Mouse (Mus musculus) intestine, embryonic 14.5 days (tissue): ENCODE measurements around the gene Bcar3. TPM values are rescaled to one million over a fixed set of nuclear protein-coding genes. Genes with fewer than 3 reads are reported as not detected.

Experiments
- ATAC-seq: fragments of 200-750 bp; cut with Nextera tagmentation; replicated peaks from 2 replicates; pipeline ENCODE4 v1.8.0; 2017; ENCODE audit warnings: low read depth, moderate number of reproducible peaks, moderate TSS enrichment, moderate library complexity; ENCODE audit not compliant: low FRiP score, low TSS enrichment
- DNase-seq: peaks from one replicate; pipeline ENCODE4 v3.0.0-alpha.2; 2018; ENCODE audit warnings: low spot score
- H3K27ac ChIP-seq: fragments of 300-500 bp; sonication (generic); 2 replicates; pipeline ENCODE4 v1.5.1; 2014; ENCODE audit warnings: low read depth, mild to moderate bottlenecking, control low read depth
- H3K27me3 ChIP-seq: fragments of 300-500 bp; sonication (generic); replicated peaks from 2 replicates; pipeline ENCODE4 v1.6.1; 2014; ENCODE audit warnings: low read length, control low read depth; ENCODE audit not compliant: control insufficient read depth, insufficient read depth
- H3K36me3 ChIP-seq: fragments of 300-500 bp; sonication (generic); 2 replicates; pipeline ENCODE4 v1.6.1; 2014; ENCODE audit warnings: low read length, control low read depth; ENCODE audit not compliant: control insufficient read depth, insufficient read depth
- H3K4me1 ChIP-seq: fragments of 300-500 bp; sonication (generic); replicated peaks from 2 replicates; pipeline ENCODE4 v1.6.1; 2014; ENCODE audit warnings: low read length, control low read depth, mixed read lengths; ENCODE audit not compliant: control insufficient read depth, insufficient read depth
- H3K4me2 ChIP-seq: fragments of 300-500 bp; sonication (generic); 2 replicates; pipeline ENCODE4 v1.6.1; 2014; ENCODE audit warnings: low read length
- H3K4me3 ChIP-seq: fragments of 300-500 bp; sonication (generic); 2 replicates; pipeline ENCODE4 v1.5.1; 2014; ENCODE audit warnings: low read depth, low read length, control low read depth, mixed read lengths
- H3K9ac ChIP-seq: fragments of 300-500 bp; sonication (generic); 2 replicates; pipeline ENCODE4 v1.6.1; 2014; ENCODE audit warnings: mild to moderate bottlenecking, low read length
- H3K9me3 ChIP-seq: fragments of 300-500 bp; sonication (generic); 2 replicates; pipeline ENCODE4 v1.6.1; 2016; ENCODE audit warnings: low read length, control low read depth; ENCODE audit not compliant: control insufficient read depth
- WGBS: fragments of 180-500 bp; shearing (Covaris S2); extraction: QIAGEN DNeasy Blood & Tissue Kit; methylation state at CpG from one replicate; pipeline ENCODE4 v1.1.7; 2014; 5-methylcytosine and 5-hydroxymethylcytosine counted together
- polyA plus RNA-seq: library from polyadenylated mRNA; unstranded; fragments of >200 nt; fragmentation: Nextera tagmentation; extraction: Ambion mirVana; gene quantifications from 2 replicates; pipeline ENCODE4 v1.2.1, GENCODE M21; 2014

Gene Bcar3
- polyA plus RNA-seq, 1 experiment from 2014 or later = 24.0 TPM

- no peaks in the 10 kb centered on the region for H3K27me3 ChIP-seq
- peak overlapping the region; percentile 2; the same call in 1 of the 2 replicates for H3K4me2 ChIP-seq
- H3K9ac ChIP-seq = no peak overlapping the region
- H3K4me1 ChIP-seq = peaks cover 42% of the 10 kb centered on the region
- no peak overlapping the region for H3K4me3 ChIP-seq
- 16% methylated on average over 5 of the region's 5 CpGs for WGBS
- no peaks in the 10 kb centered on the region for H3K9me3 ChIP-seq
- no peak for ATAC-seq
- H3K27ac ChIP-seq = 0 out of 2 replicates have a peak overlapping the region, but pooled peaks have one; percentile 54
- DNase-seq = no peak
- no peaks in the 10 kb centered on the region for H3K36me3 ChIP-seq
These were observed 180.1 kb downstream of the Bcar3 start for GRCm38 (mm10) chr3:122474067-122474466.

GRCm38 (mm10) chr3:122474796-122475195, 180.9 kb downstream of the Bcar3 start:
- DNase-seq = no peak
- no peak overlapping the region for H3K9ac ChIP-seq
- no peaks in the 10 kb centered on the region for H3K27me3 ChIP-seq
- peaks cover 42% of the 10 kb centered on the region for H3K4me1 ChIP-seq
- H3K27ac ChIP-seq = no peak overlapping the region
- H3K9me3 ChIP-seq = no peaks in the 10 kb centered on the region
- H3K4me3 ChIP-seq = no peak overlapping the region
- H3K4me2 ChIP-seq = no peak overlapping the region
- H3K36me3 ChIP-seq = no peaks in the 10 kb centered on the region
- no peak for ATAC-seq
- 74% methylated on average over 4 of the region's 4 CpGs for WGBS

DNA sequence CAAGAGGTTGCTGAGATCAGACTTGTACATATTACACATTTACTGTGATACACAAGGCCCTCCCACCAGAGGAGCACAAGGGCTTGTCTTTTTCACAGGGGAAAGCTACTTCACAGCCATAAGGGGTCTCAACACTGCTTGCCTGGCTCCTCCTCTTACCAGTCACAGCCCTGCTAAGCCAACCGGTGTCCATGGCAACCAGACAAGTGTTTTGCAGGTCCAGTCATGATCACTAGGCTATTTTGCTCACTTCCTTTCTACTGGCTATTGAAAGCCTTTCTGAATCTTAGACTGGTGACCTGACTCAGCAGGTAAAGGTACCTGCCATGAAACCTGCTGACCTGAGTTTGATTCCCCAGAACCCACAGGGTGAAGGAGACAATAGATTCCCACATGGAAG, 181.8 kb downstream of the Bcar3 start:
- 43% methylated on average over 1 of the region's 1 CpGs for WGBS

GRCm38 (mm10) chr3:122476656-122477055, 182.7 kb downstream of the Bcar3 start:
- H3K27me3 ChIP-seq = no peaks in the 10 kb centered on the region

More for the DNA sequence above, 181.8 kb downstream of the Bcar3 start:
- Histone ChIP-seq H3K27ac (no peak overlapping the region), H3K36me3 (no peaks in the 10 kb centered on the region), H3K27me3 (no peaks in the 10 kb centered on the region), H3K9ac (no peak overlapping the region), H3K4me3 (no peak overlapping the region), H3K4me1 (peaks cover 42% of the 10 kb centered on the region), H3K4me2 (no peak overlapping the region), H3K9me3 (no peaks in the 10 kb centered on the region)
- DNase-seq = no peak
- ATAC-seq = no peak

DNA sequence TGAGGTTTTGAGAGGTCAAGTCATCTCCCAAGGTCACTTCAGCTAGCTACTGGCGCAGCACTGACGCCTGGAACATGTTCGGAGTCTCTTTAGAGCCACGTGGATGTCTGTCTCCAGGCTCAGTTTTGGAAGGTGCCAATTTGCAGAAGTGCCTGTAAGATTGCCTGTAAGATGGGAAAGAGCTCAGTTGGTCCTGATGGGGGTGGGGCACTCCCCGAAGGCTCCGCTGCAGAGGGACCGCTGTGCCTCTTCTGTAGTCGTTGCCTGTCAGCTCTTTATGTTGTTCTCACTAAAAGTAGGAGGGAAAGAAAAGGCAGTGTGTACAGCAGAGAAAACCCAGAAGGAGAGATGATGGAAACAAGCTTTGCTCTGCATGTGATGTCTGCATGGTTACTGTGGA, 183.6 kb downstream of the Bcar3 start:
- DNase-seq (no peak), ATAC-seq (no peak)
- WGBS = 71% methylated on average over 8 of the region's 8 CpGs
- peaks cover 44% of the 10 kb centered on the region for H3K4me1 ChIP-seq
- no peak overlapping the region for H3K27ac ChIP-seq
- H3K27me3 ChIP-seq = no peaks in the 10 kb centered on the region
- no peak overlapping the region for H3K4me2 ChIP-seq
- H3K4me3 ChIP-seq = no peak overlapping the region
- H3K36me3 ChIP-seq = no peaks in the 10 kb centered on the region
- no peaks in the 10 kb centered on the region for H3K9me3 ChIP-seq
- no peak overlapping the region for H3K9ac ChIP-seq

More at GRCm38 (mm10) chr3:122476656-122477055, 182.7 kb downstream of the Bcar3 start:
- Histone ChIP-seq H3K9me3 (no peaks in the 10 kb centered on the region), H3K36me3 (no peaks in the 10 kb centered on the region), H3K4me2 (no peak overlapping the region), H3K27ac (no peak overlapping the region), H3K4me1 (peaks cover 36% of the 10 kb centered on the region), H3K4me3 (no peak overlapping the region), H3K9ac (no peak overlapping the region)
- DNase-seq (no peak), ATAC-seq (no peak)
- WGBS = 69% methylated on average over 3 of the region's 3 CpGs

- DNase-seq (no peak), ATAC-seq (no peak)
These were observed 184.8 kb downstream of the Bcar3 start for GRCm38 (mm10) chr3:122478735-122479134.

DNA sequence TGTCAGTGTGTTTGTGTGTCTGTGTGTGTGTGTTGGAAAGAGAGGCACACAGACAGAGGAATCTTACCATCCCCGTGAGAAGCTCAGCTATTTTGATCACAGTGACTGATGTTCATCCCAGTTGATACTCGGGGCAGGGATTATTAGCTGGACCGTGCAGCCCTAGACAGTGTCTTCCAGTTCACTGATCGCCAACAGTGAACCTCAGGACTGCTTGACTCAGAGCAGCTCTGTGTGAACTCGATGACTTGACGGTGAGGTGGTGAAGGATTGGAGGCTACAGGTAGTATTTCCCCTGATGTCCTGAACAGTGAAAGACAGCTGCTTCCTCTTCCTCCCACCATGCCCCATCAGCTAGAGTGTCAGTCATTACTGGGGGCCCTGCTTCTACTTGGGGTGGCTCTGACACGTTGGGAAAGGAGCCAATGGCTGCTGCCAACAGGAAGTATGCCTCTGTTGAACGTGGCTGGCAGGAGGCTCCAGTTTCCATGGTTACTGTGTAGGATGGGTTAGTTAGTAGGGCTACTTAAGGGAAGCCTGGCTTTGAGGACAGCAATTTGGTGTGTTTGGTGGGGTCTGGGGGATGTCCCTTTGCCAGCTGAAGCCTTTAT, 186.2 kb downstream of the Bcar3 start:
- Histone ChIP-seq H3K36me3 (no peaks in the 10 kb centered on the region), H3K27me3 (no peaks in the 10 kb centered on the region), H3K27ac (no peak overlapping the region), H3K4me2 (no peak overlapping the region), H3K9me3 (no peaks in the 10 kb centered on the region), H3K4me3 (no peak overlapping the region), H3K4me1 (peaks cover 40% of the 10 kb centered on the region), H3K9ac (no peak overlapping the region)
- no peak for DNase-seq
- ATAC-seq = no peak
- 55% methylated on average over 8 of the region's 8 CpGs for WGBS

More at GRCm38 (mm10) chr3:122478735-122479134, 184.8 kb downstream of the Bcar3 start:
- peaks cover 50% of the 10 kb centered on the region for H3K4me1 ChIP-seq
- H3K4me2 ChIP-seq = no peak overlapping the region
- no peaks in the 10 kb centered on the region for H3K9me3 ChIP-seq
- H3K36me3 ChIP-seq = no peaks in the 10 kb centered on the region
- WGBS = 89% methylated on average over 3 of the region's 3 CpGs
- H3K9ac ChIP-seq = no peak overlapping the region
- H3K27ac ChIP-seq = no peak overlapping the region
- no peaks in the 10 kb centered on the region for H3K27me3 ChIP-seq
- no peak overlapping the region for H3K4me3 ChIP-seq

DNA sequence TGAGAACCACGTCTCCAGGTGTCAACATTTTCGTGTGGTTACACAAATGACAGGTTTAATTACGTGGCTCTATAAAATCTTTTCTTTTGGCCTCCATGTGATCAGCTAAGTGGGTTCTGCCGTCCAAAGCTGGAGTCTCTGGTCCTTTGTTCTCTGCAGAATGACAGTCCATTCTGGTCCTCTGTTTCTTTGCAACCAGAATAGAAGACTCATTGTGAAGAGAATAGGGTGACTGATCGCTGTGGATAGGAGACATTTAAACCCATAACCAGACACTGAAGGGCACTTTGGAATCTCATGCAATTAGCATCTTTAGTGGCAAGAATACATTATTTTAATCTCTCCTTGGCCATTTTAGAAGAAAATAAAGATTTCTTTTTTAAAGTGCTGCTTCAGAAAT, 187.1 kb downstream of the Bcar3 start:
- no peak for DNase-seq
- Histone ChIP-seq H3K4me1 (peaks cover 35% of the 10 kb centered on the region), H3K9me3 (no peaks in the 10 kb centered on the region), H3K4me3 (no peak overlapping the region), H3K4me2 (no peak overlapping the region), H3K36me3 (no peaks in the 10 kb centered on the region), H3K27me3 (no peaks in the 10 kb centered on the region), H3K27ac (peak overlapping the region; percentile 18; the same call in 1 of the 2 replicates), H3K9ac (no peak overlapping the region)
- no peak for ATAC-seq
- WGBS = 83% methylated on average over 5 of the region's 5 CpGs
